Mouse (Mus musculus) ES-Bruce4 (cell line): ENCODE measurements around the gene Mtg2. TPM values are rescaled to one million over a fixed set of nuclear protein-coding genes. Genes with fewer than 3 reads are reported as not detected.

Experiments used
- H3K27ac ChIP-seq: 2 replicates; pipeline ENCODE4 v1.5.1; 2012; ENCODE audit warnings: low read length, inconsistent platforms; ENCODE audit not compliant: insufficient read depth
- H3K27me3 ChIP-seq: 2 replicates; pipeline ENCODE4 v1.6.1; 2012; ENCODE audit warnings: mild to moderate bottlenecking, low read length, inconsistent platforms; ENCODE audit not compliant: control insufficient read depth, poor library complexity, insufficient read depth, severe bottlenecking
- H3K36me3 ChIP-seq: 2 replicates; pipeline ENCODE4 v1.6.1; 2012; ENCODE audit warnings: inconsistent platforms, mild to moderate bottlenecking, low read length, moderate library complexity; ENCODE audit not compliant: control insufficient read depth, poor library complexity, insufficient read depth, severe bottlenecking
- H3K4me1 ChIP-seq: one replicate; pipeline ENCODE4 v1.8.1; 2011; ENCODE audit warnings: low read length; ENCODE audit not compliant: control insufficient read depth, insufficient read depth
- H3K4me3 ChIP-seq: 2 replicates; pipeline ENCODE4 v1.5.1; 2011; ENCODE audit warnings: low read depth, mild to moderate bottlenecking, low read length
- H3K9ac ChIP-seq: 2 replicates; pipeline ENCODE4 v1.6.1; 2012; ENCODE audit warnings: low read depth, mild to moderate bottlenecking, inconsistent platforms; ENCODE audit not compliant: poor library complexity, severe bottlenecking
- H3K9me3 ChIP-seq: replicated peaks from 2 replicates; pipeline ENCODE4 v1.6.1; 2012; ENCODE audit warnings: mild to moderate bottlenecking, low read length, inconsistent platforms; ENCODE audit not compliant: control insufficient read depth, poor library complexity, insufficient read depth, severe bottlenecking
- CTCF ChIP-seq: IDR thresholded peaks from one replicate; pipeline ENCODE4 v1.8.1; 2011; ENCODE audit warnings: low read depth, low read length
- EP300 ChIP-seq: IDR thresholded peaks from 2 replicates; pipeline ENCODE4 v1.6.1; 2011; ENCODE audit warnings: low read depth, low read length; ENCODE audit not compliant: insufficient read depth
- POLR2A ChIP-seq: IDR thresholded peaks from one replicate; pipeline ENCODE4 v1.8.1; 2011; ENCODE audit warnings: low read length; ENCODE audit not compliant: insufficient read depth
- polyA plus RNA-seq: library from polyadenylated mRNA; stranded (reverse); fragments of >200 nt; gene quantifications from 2 replicates; pipeline ENCODE4 v1.2.4, GENCODE M21; 2011; ENCODE audit warnings: low read depth; ENCODE audit not compliant: missing spikeins, insufficient read depth, insufficient read length

Gene Mtg2
- polyA plus RNA-seq, 1 experiment, result 14.7 TPM

DNA sequence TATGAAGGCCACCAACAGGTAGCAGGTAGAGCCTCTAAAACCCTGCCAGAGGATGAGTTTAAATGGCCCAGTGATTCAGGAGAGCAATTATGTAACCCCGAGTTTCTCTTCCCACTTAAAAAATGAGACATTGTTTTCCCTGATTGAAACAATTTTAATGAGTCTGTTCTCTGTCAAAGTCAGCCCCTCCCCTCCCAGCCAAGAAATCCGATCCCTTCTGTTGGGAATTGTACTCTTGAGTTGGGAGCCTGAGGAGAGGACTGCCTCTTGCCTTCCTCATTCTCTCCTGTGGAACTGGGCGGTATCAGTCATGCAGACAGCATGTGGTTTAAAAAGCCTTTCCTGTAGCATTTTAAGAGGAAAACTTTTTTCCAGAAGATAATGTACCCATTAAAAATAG, 14.2 kb downstream of the Mtg2 start:
- Histone ChIP-seq H3K4me1 (peaks cover 2% of the 10 kb centered on the region), H3K9ac (no peak overlapping the region), H3K4me3 (no peak overlapping the region), H3K27me3 (no peaks in the 10 kb centered on the region), H3K36me3 (no peaks in the 10 kb centered on the region), H3K27ac (no peak overlapping the region), H3K9me3 (no peaks in the 10 kb centered on the region)
- TF ChIP-seq POLR2A (no peak), EP300 (no peak), CTCF (no peak)

- no peaks in the 10 kb centered on the region for H3K9me3 ChIP-seq
- H3K9ac ChIP-seq, result no peak overlapping the region
- H3K4me1 ChIP-seq, result peaks cover 2% of the 10 kb centered on the region
- H3K36me3 ChIP-seq, result no peaks in the 10 kb centered on the region
- TF ChIP-seq CTCF, result no peak
- TF ChIP-seq EP300, result no peak
- no peak for TF ChIP-seq POLR2A
- no peak overlapping the region for H3K27ac ChIP-seq
- H3K4me3 ChIP-seq, result no peak overlapping the region; the same call in 1 of the 2 replicates
- H3K27me3 ChIP-seq, result no peaks in the 10 kb centered on the region
Observed at GRCm38 (mm10) chr2:180085926-180086636, 15.7 kb downstream of the Mtg2 start.

GRCm38 (mm10) chr2:180086637-180087027, 16.2 kb downstream of the Mtg2 start:
- H3K9me3 ChIP-seq, result no peaks in the 10 kb centered on the region
- H3K4me3 ChIP-seq, result no peak overlapping the region
- no peak overlapping the region for H3K27ac ChIP-seq
- H3K4me1 ChIP-seq, result peaks cover 2% of the 10 kb centered on the region
- no peak for TF ChIP-seq POLR2A
- no peak for TF ChIP-seq EP300
- TF ChIP-seq CTCF, result no peak
- no peak overlapping the region for H3K9ac ChIP-seq
- H3K36me3 ChIP-seq, result no peaks in the 10 kb centered on the region
- no peaks in the 10 kb centered on the region for H3K27me3 ChIP-seq

DNA sequence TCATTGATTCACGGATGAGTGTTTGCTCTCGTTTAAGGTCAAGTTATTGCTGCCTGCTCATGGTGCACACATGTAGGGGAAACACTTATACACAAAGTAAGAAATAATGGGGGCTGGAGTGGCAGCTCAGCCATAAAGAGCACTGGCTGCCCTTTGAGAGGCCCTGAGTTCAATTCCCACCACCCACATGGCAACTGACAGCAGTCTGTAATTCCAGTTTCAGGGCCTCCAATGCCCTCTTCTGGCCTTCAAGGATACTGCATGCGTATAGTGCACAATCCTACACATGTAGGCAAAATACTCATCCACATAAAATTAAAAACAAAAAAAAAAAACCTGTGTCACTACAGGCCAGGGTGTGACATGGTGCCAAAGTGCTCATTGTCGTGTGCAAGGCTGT, 17.1 kb downstream of the Mtg2 start:
- TF ChIP-seq CTCF (peak; percentile 21), POLR2A (no peak)
- H3K4me1 ChIP-seq, result peaks cover 2% of the 10 kb centered on the region
- no peak overlapping the region for H3K4me3 ChIP-seq
- no peaks in the 10 kb centered on the region for H3K27me3 ChIP-seq
- H3K36me3 ChIP-seq, result no peaks in the 10 kb centered on the region
- no peak overlapping the region for H3K27ac ChIP-seq
- H3K9ac ChIP-seq, result no peak overlapping the region
- no peaks in the 10 kb centered on the region for H3K9me3 ChIP-seq

- Histone ChIP-seq H3K4me3 (no peak overlapping the region), H3K9me3 (no peaks in the 10 kb centered on the region), H3K9ac (no peak overlapping the region), H3K27ac (no peak overlapping the region), H3K27me3 (no peaks in the 10 kb centered on the region), H3K4me1 (no peaks in the 10 kb centered on the region), H3K36me3 (no peaks in the 10 kb centered on the region)
- no peak for TF ChIP-seq EP300
- no peak for TF ChIP-seq CTCF
- no peak for TF ChIP-seq POLR2A
Observed at GRCm38 (mm10) chr2:180090285-180090684, 19.9 kb downstream of the Mtg2 start.

- no peaks in the 10 kb centered on the region for H3K27me3 ChIP-seq
- TF ChIP-seq POLR2A, result no peak
- no peak for TF ChIP-seq CTCF
- no peak for TF ChIP-seq EP300
Observed at GRCm38 (mm10) chr2:180095711-180096110, 25.3 kb downstream of the Mtg2 start.

More at GRCm38 (mm10) chr2:180095711-180096110, 25.3 kb downstream of the Mtg2 start:
- Histone ChIP-seq H3K4me1 (no peaks in the 10 kb centered on the region), H3K9ac (no peak overlapping the region), H3K4me3 (no peak overlapping the region), H3K36me3 (no peaks in the 10 kb centered on the region), H3K9me3 (no peaks in the 10 kb centered on the region), H3K27ac (no peak overlapping the region)
